14 mouse cellular contexts compared by ENCODE assay signal in genomic region chr15:85851656-85852392, GRCm38 (mm10). TPM values are rescaled to one million over a fixed set of nuclear protein-coding genes. Genes with fewer than 3 reads are reported as not detected.
DNase-seq lines count a peak whose midpoint lies in the region; ATAC-seq and TF ChIP-seq lines count a peak whose summit lies in the region.
"Had no signal": no experiment of that assay in that cellular context is flagged by ENCODE, and none has a peak within 500 bp of the region (broad histone marks: within the 10 kb centered on the region; RNA-seq: fewer than 3 reads in every experiment).

No protein-coding gene starts in this region.

- no peak overlapping the region for H3K9ac ChIP-seq in CH12.LX (ENCODE audit: insufficient read depth, low read depth)
- H3K9ac ChIP-seq: embryonic facial prominence, embryonic 15.5 days; limb, embryonic 13.5 days had no signal

- H3K36me3 ChIP-seq in CH12.LX (replicated peaks in 1 of 2; ENCODE audit: control insufficient read depth in 1 of 2, insufficient read depth in 1 of 2, low read length in 1 of 2): peaks cover 2 to 38% of the 10 kb centered on the region in 2 experiments
- H3K36me3 ChIP-seq: hindbrain, embryonic 10.5 days had no signal

- dilution Hi-C loops in CH12.LX (cut with MboI; ENCODE audit: extremely low pct_ligation_motif_present, extremely low pct_unique_long_range_greater_than_20kb, low sequenced_read_pairs): no loop called here

- H3K4me1 ChIP-seq in CH12.LX (ENCODE audit: control insufficient read depth in 1 of 2, insufficient read depth in 2 of 2): peaks cover 0 to 17% of the 10 kb centered on the region in 2 experiments; a peak in 3 of 4 replicates
- H3K4me1 ChIP-seq: embryonic facial prominence, embryonic 15.5 days; hindbrain, embryonic 10.5 days; limb, embryonic 13.5 days had no signal

- no peak overlapping the region for H3K4me2 ChIP-seq in CH12.LX (ENCODE audit: insufficient read depth, low read depth, poor library complexity, severe bottlenecking)
- H3K4me2 ChIP-seq: embryonic facial prominence, embryonic 15.5 days; limb, embryonic 13.5 days had no signal

- TF ChIP-seq EP300 in CH12.LX (IDR thresholded peaks at IDR 0.05; ENCODE audit: low read length): no peak

- H3K27ac ChIP-seq in layer of hippocampus, adult 2 months: no peak overlapping the region
- no peak overlapping the region for H3K27ac ChIP-seq in CH12.LX (ENCODE audit: insufficient read depth, low read depth)
- H3K27ac ChIP-seq: embryonic facial prominence, embryonic 15.5 days; hindbrain, embryonic 10.5 days; limb, embryonic 13.5 days had no signal

- TF ChIP-seq RAD21 in CH12.LX (IDR thresholded peaks at IDR 0.05; ENCODE audit: low read depth, low read length): peak; percentile 48

- H3K27me3 ChIP-seq in CH12.LX (replicated peaks): no peaks in the 10 kb centered on the region
- H3K27me3 ChIP-seq: embryonic facial prominence, embryonic 15.5 days; limb, embryonic 13.5 days had no signal

- no peaks in the 10 kb centered on the region for H3K9me3 ChIP-seq in CH12.LX (replicated peaks; ENCODE audit: low read length)
- H3K9me3 ChIP-seq: embryonic facial prominence, embryonic 15.5 days; hindbrain, embryonic 10.5 days; limb, embryonic 13.5 days had no signal

- in situ Hi-C loops in CH12.LX (cut with MboI; ENCODE audit: low pct_ligation_motif_present, low pct_unique_long_range_greater_than_20kb, low sequenced_read_pairs): no loop called here

- no peak overlapping the region for H3K4me3 ChIP-seq in layer of hippocampus, adult 2 months
- no peak overlapping the region for H3K4me3 ChIP-seq in CH12.LX (replicated peaks in 1 of 3; ENCODE audit: low read depth in 2 of 3, low read length in 2 of 3, poor library complexity in 1 of 3)
- H3K4me3 ChIP-seq: embryonic facial prominence, embryonic 15.5 days; hindbrain, embryonic 10.5 days; limb, embryonic 13.5 days had no signal

- peak; percentile 29 to 37 for DNase-seq in cerebellum, postnatal 36 days
- no peak for DNase-seq in cerebellum, adult 8-10 months
- no peak for DNase-seq in layer of hippocampus, adult 2 months (ENCODE audit: low spot score in 2 of 2)
- DNase-seq in layer of hippocampus, adult 18-20 months (ENCODE audit: low spot score in 2 of 2): no peak
- DNase-seq in CH12.LX (ENCODE audit: extremely low read depth): no peak
- DNase-seq in thymus, postnatal 0 days (ENCODE audit: low spot score): no peak
- DNase-seq in urinary bladder, adult 2 months (ENCODE audit: low spot score): no peak
- DNase-seq: heart, adult 18-20 months; thymus, adult 18-20 months had no signal

- H3K79me2 ChIP-seq in CH12.LX (replicated peaks; ENCODE audit: control insufficient read depth, extremely low read depth, insufficient read depth, poor library complexity, severe bottlenecking): no peaks in the 10 kb centered on the region

- TF ChIP-seq POLR2A in CH12.LX (IDR thresholded peaks at IDR 0.05; ENCODE audit: low read depth, low read length): no peak

- peak; percentile 67 for TF ChIP-seq CTCF in layer of hippocampus, adult 2 months (conservative IDR thresholded peaks at IDR 0.05)
- TF ChIP-seq CTCF in CH12.LX (conservative IDR thresholded peaks at IDR 0.05 in 1 of 2, IDR thresholded peaks at IDR 0.05 in 1 of 2; ENCODE audit: low read depth in 2 of 2, low read length in 2 of 2): peak; percentile 30 to 55; a peak in 3 of 4 replicates

- 0 out of 2 replicates have a peak, but pooled peaks have one; percentile 54 for ATAC-seq in common myeloid progenitor, adult 5-6 weeks (replicated peaks; ENCODE audit: low read depth, poor library complexity, severe bottlenecking)
- ATAC-seq: forebrain, embryonic 16.5 days had no signal

TF ChIP-seq in CH12.LX, 34 proteins besides CTCF, POLR2A, EP300 and RAD21:
- TF ChIP-seq JUN (IDR thresholded peaks at IDR 0.05; ENCODE audit: insufficient read depth, low read depth, low read length): no peak
- TF ChIP-seq SMC3 (IDR thresholded peaks at IDR 0.05; ENCODE audit: low read depth, low read length): peak; percentile 23; the same call in 1 of the 2 replicates
TF ChIP-seq in CH12.LX: peak in this region for 1.

RNA-seq across cellular contexts. Expression of gene Gtse1, which starts 7.7 kb away (rescaled TPM):
- total RNA-seq in layer of hippocampus, adult 2 months (2021): under 1 TPM; 0.42 to 0.54 TPM
- total RNA-seq in layer of hippocampus, adult 18-20 months (2021): under 1 TPM; 0.30 to 0.35 TPM
- total RNA-seq in CH12.LX (2012; rRNA removed) (37.4 and 40.0 TPM in 2 replicates), CH12.LX (2014; rRNA removed) (31.6 and 32.8 TPM in 2 replicates)
- polyA plus RNA-seq in CH12.LX (2012; ENCODE audit: insufficient read length, low read depth): 36.6 and 40.1 TPM in 2 replicates
- total RNA-seq in common myeloid progenitor, adult 5-6 weeks (2017): 16.1 and 19.5 TPM in 2 replicates
- polyA plus RNA-seq in thymus, postnatal 0 days (2015; fragmentation: Nextera tagmentation; extraction: Ambion mirVana): 27.0 and 27.4 TPM in 2 replicates
- 6.7 and 7.2 TPM in 2 replicates for polyA plus RNA-seq in urinary bladder, adult 2 months (2012; rRNA removed)

RNA-seq across cellular contexts. Expression of gene Ttc38, which starts 19.7 kb away (rescaled TPM):
- 1 to 10 TPM; 5.7 to 6.5 TPM for total RNA-seq in layer of hippocampus, adult 2 months (2021)
- 1 to 10 TPM; 5.0 to 6.7 TPM for total RNA-seq in layer of hippocampus, adult 18-20 months (2021)
- total RNA-seq in CH12.LX (2012; rRNA removed) (4.2 and 5.8 TPM in 2 replicates), CH12.LX (2014; rRNA removed) (3.3 and 5.1 TPM in 2 replicates)
- polyA plus RNA-seq in CH12.LX (2012; ENCODE audit: insufficient read length, low read depth): 4.4 and 5.1 TPM in 2 replicates
- total RNA-seq in common myeloid progenitor, adult 5-6 weeks (2017): 1.9 and 4.5 TPM in 2 replicates
- polyA plus RNA-seq in thymus, postnatal 0 days (2015; fragmentation: Nextera tagmentation; extraction: Ambion mirVana): 8.1 and 10.1 TPM in 2 replicates
- polyA plus RNA-seq in urinary bladder, adult 2 months (2012; rRNA removed): 19.7 and 27.5 TPM in 2 replicates

RNA-seq across cellular contexts. Expression of gene Trmu, which starts 27.3 kb away (rescaled TPM):
- 10 to 100 TPM; 36.9 to 41.5 TPM for total RNA-seq in layer of hippocampus, adult 2 months (2021)
- 10 to 100 TPM; 29.1 to 38.0 TPM for total RNA-seq in layer of hippocampus, adult 18-20 months (2021)
- 24.9 and 29.0 TPM in 2 replicates for total RNA-seq in CH12.LX (2012; rRNA removed)
- 20.2 and 26.4 TPM in 2 replicates for total RNA-seq in CH12.LX (2014; rRNA removed)
- polyA plus RNA-seq in CH12.LX (2012; ENCODE audit: insufficient read length, low read depth): 26.4 and 34.7 TPM in 2 replicates
- total RNA-seq in common myeloid progenitor, adult 5-6 weeks (2017): 30.2 and 30.9 TPM in 2 replicates
- polyA plus RNA-seq in thymus, postnatal 0 days (2015; fragmentation: Nextera tagmentation; extraction: Ambion mirVana): 33.9 and 34.3 TPM in 2 replicates
- polyA plus RNA-seq in urinary bladder, adult 2 months (2012; rRNA removed): 34.5 and 40.4 TPM in 2 replicates

RNA-seq across cellular contexts. Expression of gene Pkdrej, which starts 30.3 kb away (rescaled TPM):
- under 1 TPM; 0.74 to 0.81 TPM for total RNA-seq in layer of hippocampus, adult 2 months (2021)
- total RNA-seq in layer of hippocampus, adult 18-20 months (2021): under 1 TPM; 0.62 to 0.63 TPM
- not detected in 2 replicates for total RNA-seq in CH12.LX (2012; rRNA removed)
- not detected in 2 replicates for total RNA-seq in CH12.LX (2014; rRNA removed)
- not detected in 2 replicates for polyA plus RNA-seq in CH12.LX (2012; ENCODE audit: insufficient read length, low read depth)
- 0.05 TPM in 1 of 2 replicates, not detected in the other for total RNA-seq in common myeloid progenitor, adult 5-6 weeks (2017)
- polyA plus RNA-seq in thymus, postnatal 0 days (2015; fragmentation: Nextera tagmentation; extraction: Ambion mirVana): 0.01 and 0.03 TPM in 2 replicates
- polyA plus RNA-seq in urinary bladder, adult 2 months (2012; rRNA removed): 0.45 and 0.56 TPM in 2 replicates
- polyA plus RNA-seq: hindbrain, embryonic 10.5 days had no signal

RNA-seq across cellular contexts. Expression of gene Cdpf1, which starts 40.3 kb away (rescaled TPM):
- total RNA-seq in layer of hippocampus, adult 2 months (2021): 10 to 100 TPM; 18.6 to 22.3 TPM
- 10 to 100 TPM; 16.5 to 20.0 TPM for total RNA-seq in layer of hippocampus, adult 18-20 months (2021)
- 27.4 and 30.1 TPM in 2 replicates for total RNA-seq in CH12.LX (2012; rRNA removed)
- total RNA-seq in CH12.LX (2014; rRNA removed): 23.3 and 26.4 TPM in 2 replicates
- 18.1 and 20.9 TPM in 2 replicates for polyA plus RNA-seq in CH12.LX (2012; ENCODE audit: insufficient read length, low read depth)
- 9.0 and 17.4 TPM in 2 replicates for total RNA-seq in common myeloid progenitor, adult 5-6 weeks (2017)
- polyA plus RNA-seq in thymus, postnatal 0 days (2015; fragmentation: Nextera tagmentation; extraction: Ambion mirVana): 62.3 and 62.9 TPM in 2 replicates
- polyA plus RNA-seq in urinary bladder, adult 2 months (2012; rRNA removed): 29.2 and 37.6 TPM in 2 replicates

Comparison
In these comparisons a context has a peak if more than half of its experiments do, and no peak if none do; other contexts are left out.
1. DNase-seq: peak in cerebellum, postnatal 36 days (2 of 2); none in cerebellum, adult 8-10 months (single experiment), layer of hippocampus, adult 2 months (0 of 2), layer of hippocampus, adult 18-20 months (0 of 2), CH12.LX (single experiment), thymus, postnatal 0 days (single experiment) and urinary bladder, adult 2 months (single experiment).
2. RNA of gene Gtse1, which starts 7.7 kb away (total RNA-seq): 31.6 to 40.0 TPM in CH12.LX and 16.1 to 19.5 TPM in common myeloid progenitor, adult 5-6 weeks; 0.42 to 0.54 TPM in layer of hippocampus, adult 2 months and 0.30 to 0.35 TPM in layer of hippocampus, adult 18-20 months; every median in the first group is over 10 times any median in the second.